Mouse (Mus musculus) layer of hippocampus, postnatal 25 days (tissue): ENCODE data around the gene Gpsm3. TPM values are rescaled to one million over a fixed set of nuclear protein-coding genes. Genes with fewer than 3 reads are reported as not detected.

Experiments used
- DNase-seq, 2 experiments: peaks; one replicate each; pipeline ENCODE4 v3.0.0; 2022; ENCODE audit warnings: mixed read lengths in 2 of 2, low spot score in 1 of 2; ENCODE audit errors: extremely low spot score in 1 of 2
- total RNA-seq, 2 experiments: library from RNA; stranded (reverse); gene quantifications; 2 replicates each; pipeline ENCODE4 v1.2.3; 2021

Gpsm3 gene
- total RNA-seq, 2 experiments from 2014 or later, result 1.3 to 2.1 TPM

DNA sequence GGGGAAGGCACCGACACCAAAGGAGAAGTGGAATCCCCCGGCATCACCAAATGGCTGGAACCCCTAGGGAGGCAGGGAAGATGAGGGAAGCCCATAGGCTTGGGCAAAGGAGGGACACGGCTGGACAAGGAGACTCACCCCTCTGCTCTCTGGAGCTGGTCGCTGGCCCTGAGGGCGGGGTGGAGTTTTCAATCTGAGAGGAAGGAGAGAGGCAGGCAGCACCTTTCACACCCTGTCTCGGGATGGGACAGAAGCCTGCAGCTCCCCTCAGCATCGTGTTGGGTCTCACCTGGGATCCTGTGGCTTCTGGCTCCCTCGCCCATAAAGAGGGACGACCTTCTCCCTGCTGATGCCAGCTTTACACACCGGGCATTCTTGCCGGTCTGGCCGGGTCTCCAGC is 12.2 kb downstream of the Gpsm3 start:
- DNase-seq, result no peak

DNA sequence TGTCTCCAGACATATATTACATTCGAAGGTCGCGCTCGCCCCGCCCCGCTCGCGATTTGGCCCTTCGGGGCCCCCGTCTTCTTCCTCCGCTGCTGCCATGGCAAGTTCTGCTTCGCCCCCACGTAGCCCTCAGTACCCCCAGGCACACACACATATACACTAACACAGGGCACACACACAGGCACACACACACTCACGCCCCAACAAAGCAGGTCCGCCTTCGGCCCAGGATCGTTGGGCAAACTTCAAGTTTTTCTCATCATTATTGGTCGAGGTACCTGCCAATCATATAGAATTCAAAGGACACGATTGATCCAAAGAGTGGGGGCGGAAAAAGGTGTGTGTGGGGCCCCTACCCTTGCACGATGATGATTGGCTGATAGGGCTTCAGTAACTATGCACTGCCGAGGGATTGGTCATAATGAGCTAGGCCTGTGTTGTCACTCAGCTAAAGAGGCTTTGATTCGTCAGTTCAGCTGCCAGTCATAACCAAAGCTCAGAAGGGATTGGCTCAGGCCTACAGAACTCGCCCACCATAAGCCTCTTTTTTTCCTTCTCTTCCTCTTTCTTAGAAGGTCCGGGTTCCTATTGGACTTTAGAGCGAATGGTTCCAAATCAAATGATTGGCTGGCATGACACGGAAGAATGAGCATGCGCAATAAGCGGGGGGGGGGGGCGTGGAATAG is 13.9 kb downstream of the Gpsm3 start, which contains the start of gene Rnf5:
TSS of gene Rnf5 (minus strand) at position 316 of the 686 bp plus-strand sequence.
- DNase-seq, result peak; percentile 86 to 99

DNA sequence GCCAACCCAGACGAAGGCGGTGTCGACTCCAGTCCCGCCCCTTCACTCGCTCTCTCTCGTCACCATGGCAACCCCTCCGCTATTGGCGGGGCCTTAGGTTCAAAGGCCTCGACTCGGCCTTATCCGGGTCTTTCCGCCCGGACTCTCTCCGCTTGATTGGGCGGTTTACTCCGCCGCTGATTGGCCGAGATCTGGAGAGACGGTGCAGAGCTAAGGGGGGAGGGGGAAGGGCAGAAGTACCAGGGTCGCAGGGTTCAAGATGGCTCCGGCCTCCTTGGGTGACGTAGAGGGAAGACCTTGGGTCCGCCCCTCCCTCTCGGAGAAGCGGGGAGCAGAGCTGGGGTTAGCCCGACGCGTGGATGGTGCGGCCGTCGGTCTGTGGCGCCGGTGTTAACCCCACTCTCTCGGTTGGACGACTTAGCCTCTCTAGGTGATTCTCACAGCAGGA is 14.5 kb downstream of the Gpsm3 start, which contains the start of gene Agpat1:
TSS of gene Agpat1 (plus strand) at position 202 of the 448 bp plus-strand sequence.
- peak; percentile 86 to 88 for DNase-seq

DNA sequence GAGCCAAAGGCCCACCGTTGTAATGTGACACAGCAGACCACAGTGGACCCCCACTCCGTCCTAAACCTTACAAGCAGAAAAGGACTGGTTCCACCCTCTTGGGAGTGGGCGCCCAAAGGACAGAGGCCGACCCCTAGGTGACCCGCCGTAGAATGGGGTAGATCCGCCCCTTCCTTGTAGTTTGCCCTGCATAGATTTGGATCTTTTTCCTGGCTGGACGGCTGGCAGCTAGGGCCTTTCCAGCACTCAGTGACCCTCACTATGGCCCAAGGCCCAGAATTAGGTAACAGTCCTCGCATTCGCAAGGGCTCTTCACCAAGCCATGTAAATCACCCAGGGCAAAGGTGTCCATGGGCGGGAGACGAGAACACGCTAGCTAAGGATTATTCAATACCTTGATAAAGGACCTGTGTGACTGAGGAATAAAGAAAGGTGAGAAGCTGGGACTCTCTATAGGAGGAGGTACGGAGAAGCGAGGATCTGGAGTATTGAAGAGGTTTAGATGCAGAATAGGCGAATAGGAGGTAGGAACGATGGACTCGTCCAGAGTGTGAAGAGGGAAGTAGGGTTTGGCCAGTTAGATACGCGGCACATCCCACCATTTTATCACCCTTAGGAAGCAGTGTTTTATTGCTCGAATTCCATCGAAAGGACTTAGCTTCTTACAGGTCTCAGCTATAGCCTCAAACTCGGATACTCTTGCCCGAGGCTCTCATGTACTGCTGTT is 15.1 kb downstream of the Gpsm3 start:
- DNase-seq, result no peak

DNA sequence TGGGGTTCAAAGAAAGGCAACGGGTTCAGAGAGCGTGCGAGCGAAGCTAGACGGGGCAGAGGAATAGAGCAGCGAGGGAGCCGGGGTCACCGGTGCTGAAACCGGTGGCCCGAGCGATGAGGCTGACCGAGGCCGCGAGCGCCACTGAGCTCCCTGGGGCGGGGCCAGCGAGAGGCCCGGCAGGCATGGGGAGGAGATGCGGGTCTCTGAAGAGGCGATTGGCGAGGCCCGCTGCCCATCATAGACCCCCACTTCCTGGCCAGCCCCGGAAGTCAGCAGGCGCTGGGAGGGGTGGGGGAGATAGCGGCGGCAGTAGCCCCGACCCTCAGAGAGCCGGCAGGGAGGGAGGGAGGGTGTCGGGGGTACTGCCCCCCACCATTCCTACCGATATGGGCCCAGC is 16.0 kb downstream of the Gpsm3 start:
- DNase-seq, result peak; percentile 93 to 97

DNA sequence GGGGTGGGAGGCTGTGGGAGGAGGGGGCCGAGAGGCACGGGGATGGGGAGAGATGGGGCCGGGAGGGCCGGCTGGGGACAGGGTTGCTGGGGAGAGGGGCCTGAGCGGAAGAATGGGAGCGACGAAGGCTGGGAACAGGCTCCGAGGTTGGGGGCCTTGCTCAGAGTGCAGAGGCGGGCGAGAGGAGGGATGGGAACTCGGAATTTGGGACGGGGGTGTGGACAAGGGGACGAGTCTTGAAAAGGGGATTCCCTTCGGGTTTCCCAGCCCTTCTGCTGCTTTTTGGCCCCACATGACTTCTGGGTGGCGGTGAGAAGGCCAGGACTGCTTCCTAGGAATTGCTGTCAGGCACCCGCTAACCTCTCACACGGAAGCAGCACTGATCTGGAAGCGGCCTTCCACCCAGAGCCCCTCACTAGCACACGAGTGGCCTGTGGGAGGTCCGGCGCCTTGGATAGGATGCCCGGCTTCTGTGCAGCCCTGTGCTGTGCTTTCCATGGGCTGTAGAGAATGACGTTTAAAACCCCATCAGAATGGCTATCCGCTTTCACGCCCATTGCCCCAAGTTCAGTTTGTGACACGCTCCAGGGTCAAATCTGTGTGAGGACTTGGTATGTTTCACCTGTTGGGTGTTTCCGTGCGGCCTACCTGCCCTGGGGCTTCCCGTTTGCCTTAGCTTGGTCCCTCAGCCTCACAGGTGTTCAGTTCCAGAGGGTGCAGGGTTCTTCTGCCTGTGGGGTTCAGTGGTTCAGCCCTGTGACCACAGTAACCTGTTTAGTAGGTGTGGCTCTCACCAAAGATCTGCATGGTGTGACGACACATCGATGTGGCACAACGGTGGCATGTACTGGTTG is 16.8 kb downstream of the Gpsm3 start:
- no peak for DNase-seq

DNA sequence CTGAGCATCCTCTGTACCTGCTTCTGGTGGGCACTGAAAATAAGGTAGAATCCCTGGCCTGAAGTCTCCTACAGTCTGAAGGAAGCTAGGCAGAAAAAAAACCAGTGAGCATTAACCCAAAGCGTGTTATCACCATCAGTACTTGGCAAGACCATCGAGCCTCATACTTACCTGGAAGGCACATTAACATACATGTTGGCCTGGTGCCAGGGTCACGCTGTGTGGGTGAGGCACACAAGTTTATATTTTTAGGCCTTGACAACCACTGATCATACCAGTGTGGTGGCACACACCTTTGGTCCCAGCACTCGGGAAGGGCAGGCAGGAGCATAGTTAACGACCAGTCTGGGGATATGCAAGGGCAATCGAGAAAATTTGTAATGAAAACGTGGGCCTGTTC is 18.4 kb downstream of the Gpsm3 start:
- DNase-seq, result no peak

DNA sequence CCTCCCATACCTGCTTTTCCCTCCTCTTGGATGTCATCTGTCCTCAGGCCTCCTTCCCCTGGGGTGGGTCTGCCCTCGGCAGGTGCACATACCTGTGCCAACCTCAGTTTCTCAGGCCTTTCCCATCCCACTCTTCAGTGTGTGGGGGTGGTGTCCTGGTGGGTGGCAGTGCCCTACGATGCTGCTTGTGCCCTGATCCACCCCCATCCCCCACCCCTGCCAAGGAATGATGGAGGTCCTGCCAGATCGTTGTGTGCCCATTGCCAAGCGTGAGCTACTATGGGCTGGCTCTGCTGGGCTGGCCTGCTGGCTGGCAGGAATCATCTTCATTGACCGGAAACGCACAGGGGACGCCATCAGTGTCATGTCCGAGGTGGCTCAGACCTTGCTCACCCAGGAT is 21.4 kb downstream of the Gpsm3 start:
- no peak for DNase-seq

DNA sequence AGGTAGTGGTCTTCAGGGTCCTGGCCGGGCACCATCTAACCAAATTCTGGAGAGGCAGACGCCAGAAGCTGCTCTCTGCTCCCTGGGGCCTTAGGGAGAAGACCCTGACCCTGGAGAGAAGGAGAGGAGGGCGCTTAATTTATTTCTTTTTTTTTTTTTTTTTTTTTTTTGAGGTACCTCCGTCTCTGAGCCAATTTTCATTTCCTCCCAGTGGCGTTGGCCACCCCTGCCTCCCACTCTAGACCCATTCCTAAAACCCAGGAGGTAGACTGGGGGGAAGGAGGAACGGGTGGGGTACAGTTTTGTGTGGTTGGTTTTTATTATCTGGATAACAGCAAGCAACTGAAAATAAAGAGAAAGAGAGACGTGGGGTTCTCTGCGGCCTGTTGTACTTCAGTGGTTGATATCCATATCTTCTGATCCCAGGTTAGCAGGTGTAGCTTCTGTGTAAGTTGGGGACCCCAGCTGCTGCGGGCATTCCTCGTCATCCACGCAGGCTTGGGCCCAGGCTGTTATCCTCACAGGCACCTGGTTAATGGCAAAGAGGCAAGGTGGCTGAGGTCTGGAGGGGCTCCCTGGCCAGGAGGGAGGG is 23.5 kb downstream of the Gpsm3 start:
- DNase-seq, result no peak

DNA sequence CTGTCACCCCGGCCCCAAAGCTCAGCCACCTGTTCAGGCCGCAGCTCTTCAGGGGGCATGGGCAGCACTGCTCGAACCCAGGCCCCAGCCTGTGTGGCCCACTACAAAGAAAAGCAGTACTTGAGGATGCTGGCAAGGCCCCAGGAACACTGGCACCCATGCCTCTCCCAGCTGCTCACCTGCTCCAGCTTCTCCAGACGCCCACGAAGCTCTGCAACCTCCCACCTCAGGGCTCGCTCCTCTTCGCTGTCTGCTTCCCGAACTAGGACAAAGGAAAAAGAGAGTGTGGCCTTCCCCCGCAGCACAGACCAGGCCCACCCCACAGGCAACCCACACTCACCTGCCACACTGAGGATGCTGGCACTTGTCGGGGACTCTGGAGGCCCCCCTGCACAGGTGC is 24.2 kb downstream of the Gpsm3 start:
- DNase-seq, result no peak

DNA sequence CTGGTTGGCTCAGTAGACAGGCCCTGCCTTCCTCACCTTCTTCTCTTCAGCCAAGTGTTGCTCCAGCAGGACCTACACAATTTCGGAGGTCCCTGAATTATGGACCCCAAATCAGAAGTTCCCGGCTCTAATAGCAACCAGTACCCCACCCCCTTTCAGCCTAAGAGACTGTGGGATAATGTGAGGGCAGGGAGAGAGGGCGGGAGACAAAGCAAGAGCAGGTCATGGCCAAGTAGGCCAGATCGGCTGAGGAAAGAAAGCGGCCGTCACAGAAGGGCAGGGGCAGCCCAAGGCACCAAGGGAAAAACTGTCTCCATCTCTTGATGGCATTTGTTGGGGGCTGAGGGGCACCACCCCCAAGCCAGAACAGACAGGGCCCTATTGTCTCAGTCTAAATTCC is 26.3 kb downstream of the Gpsm3 start, which contains the start of gene Egfl8:
TSS of gene Egfl8 (minus strand) at position 101 of the 400 bp plus-strand sequence.
- no peak for DNase-seq

DNA sequence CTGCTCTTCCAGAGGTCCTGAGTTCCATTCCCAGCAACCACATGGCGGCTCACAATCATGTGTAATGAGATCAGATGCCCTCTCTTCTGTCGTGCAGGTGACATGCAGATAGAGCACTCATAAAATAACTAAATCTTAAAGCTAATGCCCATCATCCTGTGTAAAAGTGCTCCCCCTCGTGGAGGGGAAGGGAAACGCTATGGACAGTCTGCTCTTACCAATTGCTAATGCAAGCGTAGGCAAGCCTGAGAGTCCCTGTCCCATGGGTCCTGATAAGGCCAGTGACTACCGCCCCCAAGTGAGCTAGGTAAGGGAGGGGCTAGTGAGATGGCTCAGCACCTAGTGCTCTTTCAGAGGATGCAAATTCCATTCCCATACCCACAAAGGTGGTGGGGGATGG is 29.4 kb downstream of the Gpsm3 start:
- DNase-seq, result peak in 1 of 2 experiments; percentile 77

DNA sequence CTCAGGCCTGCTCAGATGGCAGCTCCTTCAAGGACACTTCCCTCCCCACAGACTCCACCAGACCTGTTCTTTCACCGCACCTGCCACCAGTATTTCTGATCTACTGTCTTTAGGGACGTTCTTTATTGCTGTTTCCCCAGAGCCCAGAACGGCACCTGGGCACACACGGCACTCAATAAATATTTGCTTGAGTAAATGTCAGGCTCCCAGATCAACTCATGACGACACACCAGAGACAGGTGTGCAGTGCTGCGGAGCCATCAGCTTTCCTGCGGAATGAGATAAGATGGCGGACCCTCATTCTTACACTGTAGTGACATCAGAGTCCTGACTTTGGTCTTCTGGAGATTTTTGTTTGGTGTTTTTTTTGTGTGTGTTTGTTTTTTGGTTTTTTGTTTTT is 31.4 kb downstream of the Gpsm3 start:
- DNase-seq, result no peak

DNA sequence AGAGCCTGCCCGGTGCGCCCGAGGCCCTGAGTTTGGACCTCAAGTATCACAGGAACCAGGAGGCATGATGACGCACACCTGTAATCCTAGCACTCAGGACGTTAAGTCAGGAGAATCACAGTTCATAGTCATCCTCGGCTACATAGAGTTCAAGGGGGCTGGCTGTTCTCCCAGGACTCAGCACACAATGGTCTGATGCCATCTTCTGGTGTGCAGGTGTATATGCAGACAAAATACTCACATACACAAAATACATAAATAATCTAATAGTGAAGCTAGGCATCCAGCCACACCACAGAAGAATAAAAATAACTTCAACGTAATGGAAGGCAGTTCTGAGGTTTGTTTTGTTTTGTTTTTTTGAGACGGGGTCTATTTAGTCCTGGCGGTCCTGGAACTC is 33.6 kb downstream of the Gpsm3 start:
- no peak for DNase-seq

DNA sequence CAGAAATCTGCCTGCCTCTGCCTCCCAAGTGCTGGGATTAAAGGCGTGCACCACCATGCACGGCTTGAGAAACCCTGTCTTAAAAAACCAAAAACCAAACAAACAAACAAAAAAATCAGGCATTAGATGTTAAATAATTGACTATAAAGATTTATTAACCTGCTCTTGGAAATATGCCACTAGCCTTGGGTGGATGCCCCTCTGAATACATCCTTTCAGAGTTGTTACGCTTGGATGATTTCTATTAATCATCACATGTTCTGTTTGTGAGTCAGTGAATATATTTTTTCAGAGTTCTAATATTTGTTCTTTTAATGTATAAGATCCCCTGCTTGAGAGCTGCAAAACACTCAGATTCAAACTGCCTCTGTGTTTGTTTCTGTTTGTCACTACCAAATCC is 35.4 kb downstream of the Gpsm3 start:
- no peak for DNase-seq

DNA sequence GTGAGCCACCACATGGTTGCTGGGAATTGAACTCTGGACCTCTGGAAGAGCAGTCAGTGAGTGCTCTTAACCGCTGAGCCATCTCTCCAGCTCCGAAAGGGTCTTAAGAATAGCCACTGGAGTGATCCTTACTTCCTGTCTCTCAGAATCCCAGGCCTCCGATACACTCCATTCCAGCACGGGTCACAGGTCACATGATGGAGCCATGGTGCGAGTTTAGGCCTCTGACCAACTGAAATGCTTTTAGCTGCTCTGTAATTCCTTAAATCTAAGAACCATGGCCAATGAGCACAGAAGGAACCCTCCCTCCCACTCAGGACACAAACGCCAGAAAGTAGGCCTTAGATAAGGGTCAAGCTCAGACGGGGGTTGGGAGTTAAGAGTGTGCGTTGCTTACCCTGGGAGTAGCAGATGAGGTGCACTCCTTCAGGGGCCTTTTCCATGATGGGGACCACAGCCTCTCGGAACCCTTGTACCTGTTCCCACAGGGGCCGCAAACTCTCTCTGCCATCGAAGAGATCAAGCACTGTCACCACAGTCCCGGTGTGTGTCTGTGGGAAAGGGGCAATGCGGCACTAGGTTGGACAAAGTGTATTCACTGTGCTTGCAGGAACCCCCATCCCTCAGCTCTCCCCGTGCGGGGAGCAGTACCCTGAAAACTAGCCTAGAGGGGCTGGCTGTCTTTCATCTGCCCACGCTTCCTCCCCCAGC is 36.6 kb downstream of the Gpsm3 start:
- no peak for DNase-seq

DNA sequence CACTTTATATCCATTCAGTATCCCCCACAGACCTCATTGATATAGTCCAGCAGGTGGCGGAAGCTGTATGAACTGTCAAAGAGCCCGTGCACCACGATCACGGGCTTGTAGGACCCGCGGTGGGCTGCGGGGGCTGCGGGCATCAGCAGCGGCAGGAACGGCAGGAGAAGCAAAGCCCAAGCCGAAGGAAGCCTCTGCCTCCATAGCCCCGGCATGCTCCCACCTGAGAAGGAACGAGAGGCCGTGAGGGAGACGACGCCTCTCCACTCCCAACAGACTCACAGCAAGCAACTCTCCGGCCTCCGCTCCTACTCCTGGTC is 37.1 kb downstream of the Gpsm3 start:
- DNase-seq, result no peak

DNA sequence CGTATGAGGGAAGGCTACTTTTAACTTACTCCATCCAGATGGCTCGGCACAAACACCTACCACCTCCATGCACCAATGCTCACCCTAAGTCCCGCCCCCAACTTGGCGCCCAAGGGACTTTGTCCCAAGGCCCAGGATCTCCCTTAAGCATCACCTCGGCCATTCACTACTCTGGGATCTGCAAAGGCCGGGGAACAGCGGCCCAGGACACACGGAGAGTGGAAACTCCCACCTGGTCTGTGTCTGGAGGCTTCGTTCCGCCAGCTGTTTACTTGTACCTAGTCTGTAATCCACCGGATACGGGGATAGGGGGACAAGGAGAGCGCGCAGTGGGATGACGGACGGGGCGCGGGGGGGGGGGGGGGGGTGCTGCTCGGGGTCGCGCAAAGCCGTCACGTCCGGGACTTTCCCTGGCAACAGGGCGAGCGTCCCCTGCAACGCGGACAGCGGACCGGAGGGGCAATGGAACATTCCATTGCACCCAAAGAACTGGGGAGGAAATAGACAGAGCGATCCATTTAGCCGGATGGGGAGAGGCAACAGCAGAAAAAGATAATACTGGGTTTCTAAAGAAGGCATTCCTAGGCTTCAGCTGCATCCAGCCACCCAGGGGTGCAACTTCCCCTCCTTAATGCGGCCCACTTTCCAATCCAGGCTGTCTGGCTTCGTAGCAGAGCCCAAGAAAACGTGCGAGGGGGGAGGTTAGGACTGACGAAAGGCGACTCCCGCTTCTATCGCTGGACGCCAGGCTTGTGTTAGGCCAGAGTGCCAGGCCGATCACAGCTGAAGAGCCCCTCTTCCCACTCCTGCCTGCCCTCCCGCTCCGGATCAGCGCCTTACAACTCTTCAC is 37.7 kb downstream of the Gpsm3 start:
- peak; percentile 65 to 70 for DNase-seq
